Mouse (Mus musculus) T-helper 1 cell (primary cell): ENCODE measurements around the gene Kntc1.

ENCODE experiments used
- in situ Hi-C: fragments of 300-600 bp; cut with MboI, MseI; formaldehyde crosslinking; loops from one replicate; pipeline ENCODE4 v1.15.1; 2025; ENCODE audit warnings: high pct_unique_total_duplicates

Gene Kntc1

GRCm38 (mm10) chr5:123808541-123808940 is 59.0 kb downstream of the Kntc1 start:
- in situ Hi-C loops: no loop called here

DNA sequence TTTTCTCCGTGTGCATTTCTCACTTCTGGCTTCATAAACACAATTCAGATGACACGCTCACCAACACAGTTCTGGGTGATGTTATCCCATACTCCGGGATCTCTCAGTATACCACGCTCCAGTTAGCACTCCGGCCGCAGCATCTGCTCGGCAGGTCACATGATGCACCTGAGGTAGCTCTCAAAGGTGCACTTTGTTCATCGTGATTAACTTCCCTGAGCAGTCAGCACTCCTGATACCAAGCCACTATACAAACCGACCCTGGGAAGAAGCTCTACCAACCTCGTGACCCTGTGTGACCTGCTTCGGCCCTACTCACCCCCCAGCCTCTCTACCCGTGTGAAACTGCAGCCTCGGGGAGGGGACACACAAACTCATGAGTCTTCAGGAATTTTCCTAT is 59.6 kb downstream of the Kntc1 start:
- in situ Hi-C loops: no loop called here

DNA sequence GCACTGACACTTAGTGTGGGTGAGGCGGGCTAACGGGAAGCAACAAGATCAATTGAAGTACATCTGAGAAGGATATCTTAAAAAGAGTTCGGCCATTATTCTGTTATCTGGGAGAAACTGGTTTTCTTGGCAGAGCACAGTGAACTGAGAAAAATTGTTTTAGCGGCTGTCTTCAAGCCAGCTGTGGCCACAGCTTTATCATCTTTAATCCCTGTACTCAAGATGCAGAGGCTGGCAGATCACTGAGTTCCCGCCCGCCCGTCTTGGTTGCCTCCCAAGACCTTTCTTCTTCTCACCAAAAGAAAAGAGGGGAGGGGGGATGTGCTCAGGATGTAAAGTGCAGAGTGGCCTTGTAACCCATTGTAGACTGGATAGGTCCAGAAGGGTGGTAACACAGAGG is 67.4 kb downstream of the Kntc1 start:
- in situ Hi-C loops: no loop called here

GRCm38 (mm10) chr5:123818941-123819577 is 69.5 kb downstream of the Kntc1 start:
- in situ Hi-C loops: no loop called here

DNA sequence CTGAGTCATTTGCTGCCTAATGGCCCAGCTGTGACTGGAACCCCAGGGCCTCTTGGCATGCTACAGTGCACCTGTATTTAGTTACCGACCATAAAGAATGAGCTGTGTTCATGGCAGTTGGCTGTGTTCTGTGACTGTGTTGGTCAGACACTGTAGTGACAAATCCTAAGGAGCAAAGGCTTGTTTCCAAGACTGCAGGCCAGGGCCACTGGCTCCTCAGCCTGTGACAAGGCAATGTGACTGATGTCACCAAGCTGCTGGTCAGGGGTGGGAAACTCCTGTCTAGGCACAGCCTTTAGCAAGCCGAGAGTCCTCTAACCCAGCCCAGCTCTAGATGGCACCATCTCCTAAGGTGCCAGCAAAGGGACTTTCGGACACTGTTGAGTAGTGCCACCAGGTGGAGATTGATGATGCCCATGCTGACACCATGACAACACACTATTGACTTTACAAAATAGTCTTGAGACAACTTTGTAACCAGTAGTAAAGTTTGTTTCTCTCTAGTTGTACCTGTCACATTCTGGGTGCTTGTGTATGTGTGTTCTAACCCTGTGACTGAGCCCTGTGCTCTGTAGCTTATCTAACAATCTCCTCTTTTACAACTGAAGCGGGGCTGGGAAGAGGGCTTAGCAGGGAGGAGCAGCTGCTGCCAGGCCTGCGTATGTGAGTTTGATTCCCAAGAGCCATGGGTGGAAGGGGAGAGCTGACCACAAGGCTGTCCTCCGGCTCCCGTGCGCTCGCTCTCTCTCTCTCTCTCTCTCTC is 71.2 kb downstream of the Kntc1 start:
- in situ Hi-C loops: no loop called here

- in situ Hi-C loops: no loop called here
Observed at GRCm38 (mm10) chr5:123821264-123821571, 71.7 kb downstream of the Kntc1 start.

- in situ Hi-C loops: no loop called here
Observed at GRCm38 (mm10) chr5:123822706-123823105, 73.2 kb downstream of the Kntc1 start.

GRCm38 (mm10) chr5:123827659-123828091 is 78.2 kb downstream of the Kntc1 start:
- in situ Hi-C loops: no loop called here

- in situ Hi-C loops: no loop called here
Observed at GRCm38 (mm10) chr5:123832309-123832708, 82.8 kb downstream of the Kntc1 start.

DNA sequence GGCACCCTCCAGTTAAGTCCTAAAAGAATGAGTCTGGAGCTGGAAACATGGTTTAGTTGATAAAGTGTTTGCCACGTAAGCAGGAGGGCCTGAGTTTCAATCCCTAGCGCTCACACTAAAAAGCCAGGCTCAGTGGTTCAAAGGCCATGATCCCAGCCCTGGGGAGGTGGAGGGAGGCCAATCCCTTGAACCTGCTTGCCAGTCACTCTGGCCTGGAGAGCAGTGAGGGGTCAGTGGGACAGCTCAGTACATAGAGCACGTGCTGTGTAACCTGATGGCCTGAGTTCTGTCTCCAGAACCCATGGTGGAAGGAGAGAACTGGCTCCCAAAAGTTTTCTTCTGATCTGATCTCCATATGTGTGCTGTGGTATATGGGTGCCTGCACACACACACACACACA is 85.3 kb downstream of the Kntc1 start:
- in situ Hi-C loops: no loop called here

DNA sequence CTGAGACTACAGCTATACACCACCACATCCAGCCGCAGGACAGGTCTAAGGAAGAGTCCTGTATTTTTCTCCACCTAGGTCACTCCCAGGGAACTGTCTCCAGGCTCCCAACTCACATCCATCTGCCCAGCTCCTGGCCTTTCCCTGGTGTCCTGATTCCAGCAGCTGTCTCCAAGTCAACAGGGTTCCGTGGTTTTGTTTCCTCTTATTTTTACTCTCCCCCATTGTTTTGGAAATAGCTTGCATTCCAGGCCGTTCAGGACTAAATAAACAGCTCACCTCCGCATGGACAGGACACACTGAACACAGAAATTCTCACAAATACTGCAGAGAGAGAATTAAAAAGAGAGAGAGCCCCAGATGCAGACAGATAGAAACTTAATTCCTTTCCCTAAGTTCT is 87.9 kb downstream of the Kntc1 start:
- in situ Hi-C loops: no loop called here

DNA sequence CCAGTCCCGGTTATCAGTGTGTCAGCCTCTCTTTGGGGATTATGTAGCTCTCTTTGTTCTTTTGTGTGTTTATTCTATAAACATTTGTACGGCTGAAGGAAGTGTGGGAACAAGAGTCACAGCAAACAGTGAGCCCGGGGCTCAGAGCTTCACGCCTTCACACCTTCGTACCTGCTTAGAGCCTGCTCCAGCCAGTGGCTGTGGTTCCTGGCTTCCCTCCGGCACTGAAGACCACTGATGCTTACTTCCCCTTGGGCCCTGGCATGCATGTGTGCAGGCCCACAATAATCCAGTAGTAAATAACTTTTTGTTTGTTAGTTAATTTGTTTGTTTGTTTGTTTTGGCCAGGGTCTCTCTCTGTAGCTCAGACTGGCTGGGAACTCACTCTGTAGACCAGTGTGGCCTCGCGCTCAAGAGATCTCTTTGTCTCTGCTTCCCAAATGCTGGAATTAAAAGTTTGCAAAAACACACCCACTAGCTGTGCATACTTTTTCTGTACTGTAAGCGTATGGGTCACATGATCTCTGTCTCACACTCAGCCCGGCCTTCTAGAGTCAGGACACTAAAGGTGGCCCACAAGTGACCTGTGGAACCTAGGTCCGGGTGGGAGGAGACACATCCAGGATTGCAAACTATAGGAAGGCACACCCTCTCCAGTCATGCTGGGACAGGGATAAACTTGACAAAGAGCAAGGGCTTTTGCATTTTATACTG is 92.9 kb downstream of the Kntc1 start:
- in situ Hi-C loops: no loop called here

- in situ Hi-C loops: no loop called here
Observed at GRCm38 (mm10) chr5:123842935-123843282, 93.4 kb downstream of the Kntc1 start.

DNA sequence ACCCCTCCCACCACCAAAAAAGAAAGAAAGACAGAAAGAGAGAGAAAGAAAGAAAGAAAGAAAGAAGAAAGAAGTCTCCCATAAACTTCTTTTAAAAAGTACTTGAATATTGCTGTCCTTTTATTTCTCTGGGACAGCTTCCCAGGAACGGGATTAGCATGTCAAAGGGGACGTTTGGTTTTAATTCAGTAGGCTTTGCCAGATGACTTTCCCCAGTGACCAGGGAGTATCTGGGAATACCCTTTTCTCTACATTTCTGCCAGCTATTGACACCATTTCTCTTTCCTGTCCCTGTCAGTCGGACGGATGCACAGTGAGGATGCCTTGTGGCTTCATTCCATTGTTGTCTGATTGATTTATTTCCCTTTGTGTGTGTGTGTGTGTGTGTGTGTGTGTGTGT is 94.3 kb downstream of the Kntc1 start:
- in situ Hi-C loops: no loop called here

- in situ Hi-C loops: no loop called here
Observed at GRCm38 (mm10) chr5:123844316-123844715, 94.8 kb downstream of the Kntc1 start.

GRCm38 (mm10) chr5:123851398-123851797 is 101.9 kb downstream of the Kntc1 start:
- in situ Hi-C loops: loop anchor here (10.0 kb wide), 1 partner anchor 413 kb away; no protein-coding TSS in a partner anchor

DNA sequence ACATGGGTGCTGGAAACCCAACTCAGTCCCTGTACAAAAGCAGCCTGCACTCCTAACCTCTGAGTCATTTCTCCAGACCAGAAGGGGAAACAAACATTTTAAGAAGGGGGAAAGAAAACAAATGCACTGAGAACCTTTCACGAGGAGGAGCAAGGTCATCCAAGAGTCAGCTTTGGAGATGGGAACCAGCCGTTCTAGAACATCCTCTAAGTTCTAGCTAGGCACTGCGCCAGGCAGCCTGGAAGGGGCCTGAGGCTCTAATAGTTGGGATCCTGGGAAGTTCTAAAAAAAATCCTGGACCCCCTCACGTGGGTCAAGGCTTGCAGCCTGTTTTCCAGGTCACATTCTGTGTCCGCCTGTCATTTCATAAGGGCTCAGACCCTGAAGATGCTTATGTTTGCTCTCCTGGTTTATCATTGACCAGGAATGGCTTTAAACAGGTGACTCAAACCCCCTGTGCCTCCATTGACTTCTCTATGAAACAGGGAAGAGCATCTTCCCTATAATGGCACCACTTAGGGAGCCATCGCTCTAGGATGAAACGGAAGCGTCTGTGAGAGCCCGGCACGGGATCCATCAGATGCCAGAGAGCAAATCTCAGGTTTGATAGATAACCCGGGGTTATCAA is 104.5 kb downstream of the Kntc1 start:
- in situ Hi-C loops: loop anchor here (10.0 kb wide), 1 partner anchor 411 kb away; no protein-coding TSS in a partner anchor

DNA sequence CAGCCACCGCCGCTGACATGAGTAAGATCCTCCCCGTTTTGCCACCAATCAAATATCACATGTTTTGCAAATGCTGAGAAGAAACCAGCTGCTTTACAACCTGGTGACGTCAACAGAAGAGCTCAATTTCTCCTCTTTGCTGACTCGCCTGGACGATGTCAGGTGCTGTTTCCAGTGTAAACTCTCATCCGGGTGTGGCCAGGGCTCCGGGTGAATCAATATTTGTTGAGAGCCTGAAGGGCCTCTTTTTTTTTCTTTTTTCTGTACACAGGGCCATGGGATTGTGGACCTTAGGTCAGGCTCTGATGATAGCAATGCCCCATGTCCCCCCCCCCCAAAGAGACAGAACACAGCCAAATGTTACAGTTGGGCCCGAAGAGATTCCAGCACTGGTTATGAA is 105.0 kb downstream of the Kntc1 start:
- in situ Hi-C loops: loop anchor here (10.0 kb wide), 1 partner anchor 410 kb away; no protein-coding TSS in a partner anchor

DNA sequence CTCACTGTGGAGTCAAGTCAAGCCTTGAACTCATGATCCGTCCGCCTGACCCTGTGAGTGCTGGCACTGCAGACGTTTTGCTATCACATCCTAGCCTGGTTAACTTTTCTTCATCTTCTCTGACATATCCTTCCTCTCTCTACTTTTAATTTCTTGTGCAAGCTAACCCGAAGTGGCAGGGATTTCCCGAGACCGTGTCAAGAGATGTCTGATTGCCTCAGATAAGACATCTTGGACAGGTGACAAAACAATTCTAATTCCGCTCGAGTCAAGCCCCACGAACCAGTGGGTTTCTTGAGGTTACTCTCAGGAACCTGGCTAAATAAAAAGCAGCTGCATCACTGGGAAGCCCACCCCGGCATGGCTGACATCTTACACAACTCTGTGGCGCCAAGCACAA is 109.3 kb downstream of the Kntc1 start:
- in situ Hi-C loops: loop anchor here (10.0 kb wide), 1 partner anchor 406 kb away; no protein-coding TSS in a partner anchor

- in situ Hi-C loops: no loop called here
Observed at GRCm38 (mm10) chr5:123862374-123863350, 113.1 kb downstream of the Kntc1 start.

DNA sequence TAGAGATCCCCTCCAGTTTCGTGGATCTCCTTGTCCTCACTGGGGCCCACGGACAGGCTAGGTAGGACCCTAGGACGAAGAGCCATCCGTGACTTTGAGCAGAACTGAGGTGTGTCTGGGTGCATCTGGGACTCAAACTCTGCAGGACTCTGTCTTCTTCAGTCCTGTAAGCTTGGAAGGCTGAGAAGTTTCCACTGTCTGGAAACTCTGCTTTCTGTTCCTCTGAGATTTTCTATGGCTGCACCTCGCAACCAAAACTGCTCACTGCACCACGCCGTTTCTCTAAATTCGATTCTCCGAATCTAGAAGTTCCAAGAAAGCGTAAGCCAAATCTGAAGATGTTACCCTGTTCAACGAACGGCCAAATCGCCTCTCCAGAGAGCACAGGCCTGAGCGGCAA is 114.4 kb downstream of the Kntc1 start:
- in situ Hi-C loops: no loop called here
